Mouse (Mus musculus) neural tube, embryonic 15.5 days (tissue): Measurements from ENCODE around the gene Prkcz. TPM values are rescaled to one million over a fixed set of nuclear protein-coding genes. Genes with fewer than 3 reads are reported as not detected.
A peak's percentile ranks its signal among the peaks of the same experiment; 100 is the strongest.

Source experiments
- ATAC-seq: fragments of 200-750 bp; cut with Nextera tagmentation; 2 replicates; pipeline ENCODE4 v1.8.0; 2017; ENCODE audit warnings: mild to moderate bottlenecking, moderate TSS enrichment, moderate library complexity; ENCODE audit not compliant: low FRiP score
- H3K27ac ChIP-seq: fragments of 300-500 bp; sonication (generic); replicated peaks from 2 replicates; pipeline ENCODE4 v1.5.1; 2015; ENCODE audit warnings: mild to moderate bottlenecking, inconsistent platforms
- H3K27me3 ChIP-seq: fragments of 300-500 bp; sonication (generic); replicated peaks from 2 replicates; pipeline ENCODE4 v1.6.1; 2015; ENCODE audit warnings: inconsistent platforms
- H3K36me3 ChIP-seq: fragments of 300-500 bp; sonication (generic); 2 replicates; pipeline ENCODE4 v1.6.1; 2015; ENCODE audit warnings: inconsistent platforms
- H3K4me1 ChIP-seq: fragments of 300-500 bp; sonication (generic); 2 replicates; pipeline ENCODE4 v1.6.1; 2015; ENCODE audit warnings: inconsistent platforms
- H3K4me2 ChIP-seq: fragments of 300-500 bp; sonication (generic); 2 replicates; pipeline ENCODE4 v1.6.1; 2015; ENCODE audit warnings: inconsistent platforms, mild to moderate bottlenecking, moderate library complexity
- H3K4me3 ChIP-seq: fragments of 300-500 bp; sonication (generic); replicated peaks from 2 replicates; pipeline ENCODE4 v1.5.1; 2015; ENCODE audit warnings: mild to moderate bottlenecking, inconsistent platforms
- H3K9ac ChIP-seq: fragments of 300-500 bp; sonication (generic); replicated peaks from 2 replicates; pipeline ENCODE4 v1.6.1; 2015; ENCODE audit warnings: mild to moderate bottlenecking, inconsistent platforms
- H3K9me3 ChIP-seq: fragments of 300-500 bp; sonication (generic); replicated peaks from 2 replicates; pipeline ENCODE4 v1.6.1; 2016; ENCODE audit warnings: inconsistent platforms
- WGBS: fragments of 180-500 bp; shearing (Covaris S2); methylation state at CpG from one replicate; pipeline ENCODE4 v1.1.7; 2015; ENCODE audit warnings: mixed read lengths; 5-methylcytosine and 5-hydroxymethylcytosine counted together
- polyA plus RNA-seq: library from polyadenylated mRNA; unstranded; fragments of >200 nt; fragmentation: Nextera tagmentation; extraction: Ambion mirVana; gene quantifications from 2 replicates; pipeline ENCODE4 v1.2.1, GENCODE M21; 2015

Prkcz gene
- polyA plus RNA-seq, 1 experiment from 2014 or later = 87.4 TPM

GRCm38 (mm10) chr4:155236737-155237385 lies 124.3 kb downstream of the Prkcz start:
- no peak overlapping the region for H3K4me2 ChIP-seq
- H3K4me3 ChIP-seq = no peak overlapping the region
- peaks cover 44% of the 10 kb centered on the region for H3K4me1 ChIP-seq
- H3K9ac ChIP-seq = no peak overlapping the region
- H3K36me3 ChIP-seq = no peaks in the 10 kb centered on the region
- H3K27ac ChIP-seq = peak overlapping the region; percentile 88
- no peak for ATAC-seq
- no peaks in the 10 kb centered on the region for H3K27me3 ChIP-seq
- 80% methylated on average over 12 of the region's 12 CpGs for WGBS
- no peaks in the 10 kb centered on the region for H3K9me3 ChIP-seq

GRCm38 (mm10) chr4:155235311-155236119 lies 125.6 kb downstream of the Prkcz start:
- no peaks in the 10 kb centered on the region for H3K9me3 ChIP-seq
- H3K36me3 ChIP-seq = no peaks in the 10 kb centered on the region
- no peaks in the 10 kb centered on the region for H3K27me3 ChIP-seq
- H3K4me3 ChIP-seq = no peak overlapping the region
- peak overlapping the region; percentile 24; the same call in 1 of the 2 replicates for H3K9ac ChIP-seq
- H3K27ac ChIP-seq = peak overlapping the region; percentile 88
- WGBS = 14% methylated on average over 18 of the region's 18 CpGs
- peak; percentile 81 for ATAC-seq
- peaks cover 44% of the 10 kb centered on the region for H3K4me1 ChIP-seq
- H3K4me2 ChIP-seq = peak overlapping the region; percentile 42

- Histone ChIP-seq H3K36me3 (no peaks in the 10 kb centered on the region), H3K9me3 (no peaks in the 10 kb centered on the region), H3K27ac (peak overlapping the region; percentile 88), H3K4me3 (no peak overlapping the region), H3K27me3 (no peaks in the 10 kb centered on the region), H3K9ac (peak overlapping the region; percentile 24), H3K4me2 (peak overlapping the region; percentile 42), H3K4me1 (peaks cover 44% of the 10 kb centered on the region)
- 62% methylated on average over 8 of the region's 8 CpGs for WGBS
- ATAC-seq = peak; percentile 14; the same call in 1 of the 2 replicates
Measured at GRCm38 (mm10) chr4:155234371-155235310, 126.5 kb downstream of the Prkcz start.

- peak overlapping the region; percentile 17; the same call in 1 of the 2 replicates for H3K9ac ChIP-seq
- H3K27me3 ChIP-seq = no peaks in the 10 kb centered on the region
- peaks cover 44% of the 10 kb centered on the region for H3K4me1 ChIP-seq
- no peak overlapping the region for H3K4me3 ChIP-seq
- no peaks in the 10 kb centered on the region for H3K36me3 ChIP-seq
- 0 out of 2 replicates have a peak overlapping the region, but pooled peaks have one; percentile 1 for H3K4me2 ChIP-seq
- H3K27ac ChIP-seq = peak overlapping the region; percentile 88
- WGBS = 9% methylated on average over 10 of the region's 10 CpGs
- ATAC-seq = peak; percentile 46
- no peaks in the 10 kb centered on the region for H3K9me3 ChIP-seq
Measured at GRCm38 (mm10) chr4:155233878-155234277, 127.3 kb downstream of the Prkcz start.

- Histone ChIP-seq H3K36me3 (no peaks in the 10 kb centered on the region), H3K27me3 (no peaks in the 10 kb centered on the region), H3K4me3 (no peak overlapping the region), H3K27ac (no peak overlapping the region), H3K9me3 (no peaks in the 10 kb centered on the region), H3K4me2 (no peak overlapping the region), H3K4me1 (peaks cover 10% of the 10 kb centered on the region), H3K9ac (no peak overlapping the region)
- no peak for ATAC-seq
- WGBS = 83% methylated on average over 5 of the region's 5 CpGs
Measured at GRCm38 (mm10) chr4:155228461-155228860, 132.7 kb downstream of the Prkcz start.

GRCm38 (mm10) chr4:155227986-155228385 lies 133.2 kb downstream of the Prkcz start:
- no peak overlapping the region for H3K4me3 ChIP-seq
- no peak overlapping the region for H3K4me2 ChIP-seq
- 85% methylated on average over 4 of the region's 4 CpGs for WGBS
- no peak overlapping the region for H3K9ac ChIP-seq
- H3K36me3 ChIP-seq = no peaks in the 10 kb centered on the region
- no peak overlapping the region for H3K27ac ChIP-seq
- H3K4me1 ChIP-seq = peaks cover 7% of the 10 kb centered on the region
- no peaks in the 10 kb centered on the region for H3K9me3 ChIP-seq
- ATAC-seq = no peak
- no peaks in the 10 kb centered on the region for H3K27me3 ChIP-seq

GRCm38 (mm10) chr4:155225918-155226317 lies 135.2 kb downstream of the Prkcz start:
- WGBS = 85% methylated on average over 5 of the region's 5 CpGs
- Histone ChIP-seq H3K4me3 (no peak overlapping the region), H3K9ac (no peak overlapping the region)

GRCm38 (mm10) chr4:155223594-155224528 lies 137.3 kb downstream of the Prkcz start:
- H3K27me3 ChIP-seq = no peaks in the 10 kb centered on the region
- H3K4me3 ChIP-seq = peak overlapping the region; percentile 85
- peak overlapping the region; percentile 97 for H3K4me2 ChIP-seq
- H3K4me1 ChIP-seq = peaks cover 32% of the 10 kb centered on the region
- no peak; the same call in 1 of the 2 replicates for ATAC-seq
- H3K9ac ChIP-seq = peak overlapping the region; percentile 84
- H3K36me3 ChIP-seq = no peaks in the 10 kb centered on the region
- 33% methylated on average over 20 of the region's 20 CpGs for WGBS
- H3K27ac ChIP-seq = peak overlapping the region; percentile 98
- H3K9me3 ChIP-seq = no peaks in the 10 kb centered on the region

More at GRCm38 (mm10) chr4:155225918-155226317, 135.2 kb downstream of the Prkcz start:
- no peak for ATAC-seq
- Histone ChIP-seq H3K27ac (no peak overlapping the region), H3K4me2 (no peak overlapping the region), H3K36me3 (no peaks in the 10 kb centered on the region), H3K27me3 (no peaks in the 10 kb centered on the region), H3K4me1 (peaks cover 16% of the 10 kb centered on the region), H3K9me3 (no peaks in the 10 kb centered on the region)

GRCm38 (mm10) chr4:155222841-155223593 lies 138.1 kb downstream of the Prkcz start:
- Histone ChIP-seq H3K27ac (peak overlapping the region; percentile 98), H3K4me3 (peak overlapping the region; percentile 85), H3K36me3 (no peaks in the 10 kb centered on the region), H3K9me3 (no peaks in the 10 kb centered on the region), H3K4me2 (peak overlapping the region; percentile 97), H3K4me1 (peaks cover 41% of the 10 kb centered on the region), H3K9ac (peak overlapping the region; percentile 91), H3K27me3 (no peaks in the 10 kb centered on the region)
- WGBS = under 1% methylated on average over 86 of the region's 116 CpGs
- peak; percentile 99 for ATAC-seq

GRCm38 (mm10) chr4:155222552-155222840 lies 138.7 kb downstream of the Prkcz start, which contains the start of gene Ski:
TSS of gene Ski (minus strand) at chr4:155222592.
- Histone ChIP-seq H3K27me3 (no peaks in the 10 kb centered on the region), H3K4me3 (peak within 1 kb of the TSS; percentile 85), H3K36me3 (no peaks in the 10 kb centered on the region), H3K9ac (peak within 1 kb of the TSS; percentile 91), H3K4me1 (peaks cover 46% of the 10 kb centered on the region), H3K27ac (peak within 1 kb of the TSS; percentile 98), H3K4me2 (peak within 1 kb of the TSS; percentile 97), H3K9me3 (no peaks in the 10 kb centered on the region)
- WGBS = 2% methylated on average over 34 of the region's 63 CpGs
- ATAC-seq = no peak
